Comparison of ENCODE assay signal across 8 mouse cellular contexts in genomic region chrX:98989574-98989973, GRCm38 (mm10). TPM values are rescaled to one million over a fixed set of nuclear protein-coding genes. Genes with fewer than 3 reads are reported as not detected.
A peak's percentile ranks its signal among the peaks of the same experiment; 100 is the strongest.
DNase-seq lines count a peak whose midpoint lies in the region; ATAC-seq lines count a peak whose summit lies in the region.

No protein-coding gene starts in this region.

- DNase-seq in ovary, postnatal 36 days (ENCODE audit: low spot score), result peak; percentile 25
- no peak for DNase-seq in ovary, adult 18-20 months (ENCODE audit: low spot score)
- DNase-seq in c-Kit-positive CD71-negative TER-119-negative erythroid progenitor cells, embryonic 14.5 days (ENCODE audit: low read depth), result peak; percentile 26
- DNase-seq in frontal cortex, postnatal 25 days (ENCODE audit: low spot score in 2 of 2), result peak; percentile 17 to 18
- peak; percentile 77 for DNase-seq in kidney, postnatal 10 days
- peak; percentile 2 for DNase-seq in liver, embryonic 13.5 days
- peak; percentile 25 for DNase-seq in right cerebral cortex, adult 18-20 months

- H3K9ac ChIP-seq in liver, embryonic 13.5 days, result no peak overlapping the region

- no peak for ATAC-seq in liver, embryonic 13.5 days (ENCODE audit: low read depth)
- no peak for ATAC-seq in activated CD4-positive, CD25-positive, alpha-beta regulatory T cell, adult 4 months

- no peaks in the 10 kb centered on the region for H3K27me3 ChIP-seq in liver, embryonic 13.5 days

- H3K4me1 ChIP-seq in liver, embryonic 13.5 days (replicated peaks), result no peaks in the 10 kb centered on the region

- WGBS in liver, embryonic 13.5 days (ENCODE audit: insufficient replicate concordance), result 31% methylated on average over 6 of the region's 6 CpGs

- H3K4me2 ChIP-seq in liver, embryonic 13.5 days, result no peak overlapping the region

- H3K9me3 ChIP-seq in liver, embryonic 13.5 days (replicated peaks), result no peaks in the 10 kb centered on the region

- H3K4me3 ChIP-seq in liver, embryonic 13.5 days (replicated peaks), result no peak overlapping the region

- H3K27ac ChIP-seq in liver, embryonic 13.5 days, result no peak overlapping the region

- H3K36me3 ChIP-seq in liver, embryonic 13.5 days, result no peaks in the 10 kb centered on the region

RNA-seq across cellular contexts. Expression of gene Stard8, which starts 13.5 kb away (rescaled TPM):
- 3.2 and 3.8 TPM in 2 replicates for polyA plus RNA-seq in liver, embryonic 13.5 days (2015; fragmentation: Nextera tagmentation; extraction: Ambion mirVana)
- under 1 TPM; 0.28 to 0.38 TPM for polyA plus RNA-seq in activated CD4-positive, CD25-positive, alpha-beta regulatory T cell, adult 4 months (2017; shearing (Covaris generic))

RNA-seq across cellular contexts. Expression of gene Yipf6, which starts 53.5 kb away (rescaled TPM):
- 14.4 and 16.8 TPM in 2 replicates for polyA plus RNA-seq in liver, embryonic 13.5 days (2015; fragmentation: Nextera tagmentation; extraction: Ambion mirVana)
- polyA plus RNA-seq in activated CD4-positive, CD25-positive, alpha-beta regulatory T cell, adult 4 months (2017; shearing (Covaris generic)), result 10 to 100 TPM; 27.1 to 33.0 TPM
